Mouse (Mus musculus) neural tube, embryonic 11.5 days (tissue): ENCODE data around the gene Hspa4l. TPM values are rescaled to one million over a fixed set of nuclear protein-coding genes. Genes with fewer than 3 reads are reported as not detected.
A peak's percentile ranks its signal among the peaks of the same experiment; 100 is the strongest.

Source experiments
- ATAC-seq: fragments of 200-750 bp; cut with Nextera tagmentation; 2 replicates; pipeline ENCODE4 v1.8.0; 2017; ENCODE audit warnings: moderate number of reproducible peaks, mild to moderate bottlenecking, moderate TSS enrichment, moderate library complexity; ENCODE audit not compliant: insufficient read depth, low FRiP score, low TSS enrichment
- DNase-seq: peaks from one replicate; pipeline ENCODE4 v3.0.0-alpha.2; 2015; ENCODE audit warnings: low spot score
- H3K27ac ChIP-seq: fragments of 300-500 bp; sonication (generic); 2 replicates; pipeline ENCODE4 v1.5.1; 2014; ENCODE audit warnings: low read depth, mild to moderate bottlenecking, low read length
- H3K27me3 ChIP-seq: fragments of 300-500 bp; sonication (generic); 2 replicates; pipeline ENCODE4 v1.6.1; 2014; ENCODE audit warnings: mild to moderate bottlenecking, low read length, mixed read lengths; ENCODE audit not compliant: control insufficient read depth, insufficient read depth
- H3K36me3 ChIP-seq: fragments of 300-500 bp; sonication (generic); 2 replicates; pipeline ENCODE4 v1.6.1; 2014; ENCODE audit warnings: mild to moderate bottlenecking, low read length, moderate library complexity, mixed read lengths; ENCODE audit not compliant: control insufficient read depth, insufficient read depth
- H3K4me1 ChIP-seq: fragments of 300-500 bp; sonication (generic); 2 replicates; pipeline ENCODE4 v1.6.1; 2014; ENCODE audit warnings: low read length, mixed read lengths; ENCODE audit not compliant: control insufficient read depth, insufficient read depth
- H3K4me2 ChIP-seq: fragments of 300-500 bp; sonication (generic); 2 replicates; pipeline ENCODE4 v1.6.1; 2014; ENCODE audit warnings: low read depth, mild to moderate bottlenecking, moderate library complexity
- H3K4me3 ChIP-seq: fragments of 300-500 bp; sonication (generic); 2 replicates; pipeline ENCODE4 v1.5.1; 2014; ENCODE audit warnings: low read depth, low read length
- H3K9ac ChIP-seq: fragments of 300-500 bp; sonication (generic); 2 replicates; pipeline ENCODE4 v1.6.1; 2014; ENCODE audit warnings: mild to moderate bottlenecking, low read length
- H3K9me3 ChIP-seq: fragments of 300-500 bp; sonication (generic); 2 replicates; pipeline ENCODE4 v1.6.1; 2016; ENCODE audit warnings: low read length; ENCODE audit not compliant: control insufficient read depth
- WGBS: fragments of 180-500 bp; shearing (Covaris S2); extraction: QIAGEN DNeasy Blood & Tissue Kit; methylation state at CpG from one replicate; pipeline ENCODE4 v1.1.7; 2014; 5-methylcytosine and 5-hydroxymethylcytosine counted together
- polyA plus RNA-seq: library from polyadenylated mRNA; unstranded; fragments of >200 nt; fragmentation: Nextera tagmentation; extraction: Ambion mirVana; gene quantifications from 2 replicates; pipeline ENCODE4 v1.2.1, GENCODE M21; 2014

Hspa4l gene
- polyA plus RNA-seq, 1 experiment from 2014 or later: 63.1 TPM

- Histone ChIP-seq H3K4me1 (peaks cover 4% of the 10 kb centered on the region; the same call in 1 of the 2 replicates), H3K4me2 (peak overlapping the region; percentile 60), H3K9ac (peak overlapping the region; percentile 70), H3K9me3 (no peaks in the 10 kb centered on the region), H3K36me3 (no peaks in the 10 kb centered on the region), H3K27ac (peak overlapping the region; percentile 72), H3K4me3 (peak overlapping the region; percentile 60), H3K27me3 (no peaks in the 10 kb centered on the region)
- ATAC-seq: peak; percentile 94
- DNase-seq: peak; percentile 94
- under 1% methylated on average over 48 of the region's 93 CpGs for WGBS
These were observed 753 bp downstream of the Hspa4l start for GRCm38 (mm10) chr3:40744836-40745660.

DNA sequence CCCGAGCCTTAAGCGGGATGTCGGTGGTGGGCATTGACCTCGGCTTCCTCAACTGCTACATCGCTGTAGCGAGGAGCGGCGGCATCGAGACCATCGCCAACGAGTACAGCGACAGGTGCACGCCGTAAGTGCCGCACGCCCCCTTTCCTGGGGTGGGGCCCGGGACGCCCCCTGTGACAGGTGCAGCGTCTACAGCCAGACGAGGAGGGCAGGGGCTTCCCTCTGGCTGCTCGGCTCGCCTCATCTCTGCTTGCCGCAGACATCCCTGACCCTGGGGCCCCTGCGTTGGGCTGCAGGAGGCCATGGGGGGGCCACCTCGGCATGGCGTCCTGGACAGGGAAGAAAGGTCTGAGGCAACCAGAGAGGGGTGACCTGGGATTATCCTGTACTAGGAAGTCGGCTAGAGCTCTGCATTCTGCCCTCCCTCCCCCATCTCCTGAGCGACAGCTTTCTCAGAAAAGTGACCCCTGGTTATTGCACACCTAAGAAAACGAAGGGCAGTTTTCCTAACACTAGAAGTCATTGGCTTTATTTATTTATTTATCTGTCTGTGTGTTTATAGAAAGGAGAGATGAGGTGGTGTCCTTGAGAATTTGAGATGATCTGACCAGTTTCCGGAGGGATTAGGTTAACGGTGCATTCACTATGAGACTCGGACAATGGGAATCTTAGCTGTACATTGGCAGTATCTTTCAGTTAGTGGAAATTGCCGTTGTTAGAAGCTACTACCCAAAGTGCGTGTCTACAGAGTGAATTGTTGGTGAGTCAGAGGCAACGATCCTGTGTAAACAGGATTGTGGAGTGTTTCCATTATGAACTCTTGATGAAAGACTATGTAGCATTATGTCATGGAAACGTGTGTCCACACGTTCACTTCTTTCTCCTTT, 1.6 kb downstream of the Hspa4l start:
- ATAC-seq (peak; percentile 46; the same call in 1 of the 2 replicates), DNase-seq (peak; percentile 24)
- H3K4me3 ChIP-seq: peak overlapping the region; percentile 60
- H3K4me2 ChIP-seq: peak overlapping the region; percentile 60
- H3K36me3 ChIP-seq: no peaks in the 10 kb centered on the region
- peaks cover 4% of the 10 kb centered on the region; the same call in 1 of the 2 replicates for H3K4me1 ChIP-seq
- WGBS: 3% methylated on average over 35 of the region's 37 CpGs
- no peaks in the 10 kb centered on the region for H3K9me3 ChIP-seq
- no peaks in the 10 kb centered on the region for H3K27me3 ChIP-seq
- H3K9ac ChIP-seq: peak overlapping the region; percentile 70
- peak overlapping the region; percentile 72 for H3K27ac ChIP-seq

- H3K4me3 ChIP-seq: no peak overlapping the region
- H3K27ac ChIP-seq: no peak overlapping the region
- H3K4me2 ChIP-seq: no peak overlapping the region
- no peak overlapping the region for H3K9ac ChIP-seq
- peaks cover 7% of the 10 kb centered on the region; the same call in 1 of the 2 replicates for H3K36me3 ChIP-seq
- H3K4me1 ChIP-seq: no peaks in the 10 kb centered on the region
- WGBS: 93% methylated on average over 3 of the region's 3 CpGs
- no peak for ATAC-seq
- no peak for DNase-seq
- no peaks in the 10 kb centered on the region for H3K9me3 ChIP-seq
- no peaks in the 10 kb centered on the region for H3K27me3 ChIP-seq
These were observed 16.5 kb downstream of the Hspa4l start for GRCm38 (mm10) chr3:40760746-40761145.

DNA sequence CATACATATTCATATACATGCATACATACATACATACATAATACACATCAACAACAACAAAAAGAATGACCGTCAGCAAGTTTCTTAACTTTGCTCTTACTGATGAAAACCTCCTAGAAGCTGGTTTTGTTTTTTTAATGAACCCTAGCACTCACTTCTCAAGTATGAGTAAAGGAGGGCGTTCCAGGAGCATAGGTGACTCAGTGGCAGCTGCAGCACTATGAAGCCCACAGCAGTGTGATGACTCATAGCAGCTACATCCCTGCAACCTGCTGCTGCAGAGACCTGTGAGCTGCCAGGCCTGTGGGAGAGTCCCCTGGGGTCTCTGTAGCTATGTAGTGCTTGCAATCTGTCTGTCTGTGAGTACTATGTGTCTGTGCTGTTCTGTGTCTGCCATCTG, 17.0 kb downstream of the Hspa4l start:
- Histone ChIP-seq H3K4me2 (no peak overlapping the region), H3K9ac (no peak overlapping the region), H3K27ac (no peak overlapping the region), H3K4me3 (no peak overlapping the region), H3K27me3 (no peaks in the 10 kb centered on the region), H3K4me1 (no peaks in the 10 kb centered on the region), H3K9me3 (no peaks in the 10 kb centered on the region), H3K36me3 (peaks cover 7% of the 10 kb centered on the region; the same call in 1 of the 2 replicates)
- ATAC-seq: no peak
- WGBS: 90% methylated on average over 2 of the region's 2 CpGs
- no peak for DNase-seq

- H3K4me1 ChIP-seq: no peaks in the 10 kb centered on the region
- no peak for DNase-seq
- no peak overlapping the region for H3K4me2 ChIP-seq
- H3K9me3 ChIP-seq: no peaks in the 10 kb centered on the region
- no peaks in the 10 kb centered on the region for H3K36me3 ChIP-seq
- 94% methylated on average over 2 of the region's 2 CpGs for WGBS
- no peak overlapping the region for H3K9ac ChIP-seq
- no peaks in the 10 kb centered on the region for H3K27me3 ChIP-seq
- no peak overlapping the region for H3K4me3 ChIP-seq
- ATAC-seq: no peak
- no peak overlapping the region for H3K27ac ChIP-seq
These were observed 49.5 kb downstream of the Hspa4l start for GRCm38 (mm10) chr3:40793783-40794182.

DNA sequence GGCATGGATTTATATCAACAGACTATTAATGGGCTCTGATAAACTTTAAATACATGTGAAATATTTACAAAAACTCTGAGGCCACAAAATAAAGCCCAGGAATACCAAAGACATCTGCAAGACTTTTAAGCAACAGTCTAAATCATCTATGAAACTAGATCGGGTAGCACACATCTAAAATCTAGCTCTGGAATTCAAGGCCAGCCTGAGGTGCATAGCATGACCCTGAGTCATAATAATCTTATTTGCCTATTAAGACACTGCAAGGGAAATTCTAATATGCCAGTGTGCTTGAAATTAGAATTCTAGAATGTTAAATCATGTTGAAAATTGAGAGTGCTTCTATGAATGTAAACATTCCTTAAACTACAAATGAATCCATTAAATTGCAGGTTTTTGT, 53.8 kb downstream of the Hspa4l start:
- ATAC-seq: no peak
- 90% methylated on average over 1 of the region's 1 CpGs for WGBS
- DNase-seq: no peak
- Histone ChIP-seq H3K36me3 (no peaks in the 10 kb centered on the region; the same call in 1 of the 2 replicates), H3K9me3 (no peaks in the 10 kb centered on the region), H3K27ac (no peak overlapping the region), H3K9ac (no peak overlapping the region), H3K4me2 (no peak overlapping the region), H3K4me3 (no peak overlapping the region), H3K27me3 (no peaks in the 10 kb centered on the region), H3K4me1 (no peaks in the 10 kb centered on the region)

- H3K27me3 ChIP-seq: no peaks in the 10 kb centered on the region
- DNase-seq: peak; percentile 44
- WGBS: 39% methylated on average over 7 of the region's 7 CpGs
These were observed 54.2 kb downstream of the Hspa4l start for GRCm38 (mm10) chr3:40798500-40798899.

GRCm38 (mm10) chr3:40799530-40800372, 55.5 kb downstream of the Hspa4l start, which contains the start of gene Plk4:
Gene Plk4 (plus strand): TSS chr3:40800019.
- 0 out of 2 replicates have a peak within 1 kb of the TSS, but pooled peaks have one; percentile 11 for H3K27ac ChIP-seq

More at GRCm38 (mm10) chr3:40798500-40798899, 54.2 kb downstream of the Hspa4l start:
- Histone ChIP-seq H3K36me3 (no peaks in the 10 kb centered on the region; the same call in 1 of the 2 replicates), H3K9ac (no peak overlapping the region), H3K4me3 (no peak overlapping the region), H3K9me3 (no peaks in the 10 kb centered on the region), H3K4me1 (no peaks in the 10 kb centered on the region), H3K27ac (no peak overlapping the region), H3K4me2 (no peak overlapping the region)
- no peak for ATAC-seq

More at GRCm38 (mm10) chr3:40799530-40800372, 55.5 kb downstream of the Hspa4l start, which contains the start of gene Plk4:
- H3K4me3 ChIP-seq: peak within 1 kb of the TSS; percentile 78
- peak; percentile 97 for DNase-seq
- no peaks in the 10 kb centered on the region for H3K9me3 ChIP-seq
- no peaks in the 10 kb centered on the region for H3K27me3 ChIP-seq
- H3K36me3 ChIP-seq: no peaks in the 10 kb centered on the region; the same call in 1 of the 2 replicates
- peak within 1 kb of the TSS; percentile 86 for H3K9ac ChIP-seq
- no peaks in the 10 kb centered on the region for H3K4me1 ChIP-seq
- peak within 1 kb of the TSS; percentile 87 for H3K4me2 ChIP-seq
- 2% methylated on average over 66 of the region's 66 CpGs for WGBS
- ATAC-seq: peak; percentile 97
